Mouse (Mus musculus): Measurements from ENCODE around the gene Hist2h2aa2.

The Hist2h2aa2 gene

DNA sequence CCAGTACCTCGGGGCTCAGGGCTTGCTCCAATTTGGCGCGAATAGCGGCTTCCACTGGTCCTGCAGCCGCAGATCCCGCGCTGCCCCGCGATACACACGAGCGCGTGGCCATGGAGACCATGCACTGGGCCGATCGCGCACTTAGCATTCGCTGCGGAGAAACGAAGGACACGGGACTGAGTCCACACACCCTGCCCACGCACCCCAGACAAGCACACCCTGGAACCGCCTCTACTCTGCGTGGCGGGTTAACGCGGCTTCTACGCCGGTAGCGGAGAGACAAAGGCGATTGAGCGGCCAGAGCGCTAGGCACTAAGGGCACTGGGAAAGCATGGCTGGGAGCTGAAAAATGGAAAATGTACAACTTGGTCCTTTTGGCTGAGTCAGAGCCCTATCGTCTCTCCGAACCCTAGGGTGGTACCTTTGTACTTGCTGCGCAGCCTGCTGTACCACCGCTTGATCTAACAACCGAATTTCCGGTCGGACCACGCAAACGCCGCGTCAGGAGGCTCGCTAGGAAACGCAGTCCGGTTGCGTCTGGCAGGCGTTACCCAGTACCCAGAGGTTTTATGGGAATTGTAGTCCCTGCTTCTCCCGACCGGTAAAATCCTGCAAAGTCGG lies 42.8 kb downstream of the Hist2h2aa2 start:
- DNase-seq (ENCODE audit: low spot score) = peak; percentile 93

DNA sequence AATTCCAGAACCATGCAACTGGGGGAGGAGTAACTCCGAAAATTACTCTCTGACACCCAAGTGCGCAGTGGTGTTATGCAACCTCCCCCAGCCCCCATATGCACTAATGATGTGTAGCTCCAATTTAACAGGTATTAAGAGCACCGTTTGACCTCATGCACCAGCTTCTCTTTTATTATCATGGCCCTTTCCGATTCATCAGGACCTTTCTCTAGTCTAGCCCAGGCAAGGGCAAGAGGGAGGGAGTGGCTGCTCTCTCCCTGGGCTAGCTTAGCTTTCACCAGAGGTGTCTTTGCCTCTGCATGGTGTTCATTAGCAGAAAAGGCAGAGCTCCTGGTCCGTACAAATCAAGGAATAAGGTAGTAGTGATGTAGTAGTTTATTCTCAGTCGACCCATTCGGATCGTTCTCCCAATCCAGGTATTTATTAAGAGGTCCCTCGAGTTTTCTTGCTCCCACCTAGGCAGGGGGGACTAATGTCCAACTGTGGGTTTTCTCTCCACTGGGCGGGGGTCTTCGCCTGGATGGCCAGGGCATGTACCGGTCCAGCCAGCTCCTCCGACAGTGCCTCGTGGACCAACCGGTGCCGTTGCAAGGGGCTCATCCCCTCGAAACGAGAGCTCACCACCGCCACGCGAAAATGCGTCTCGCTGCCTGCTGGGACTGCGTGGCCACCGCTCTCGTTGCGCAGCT lies 43.5 kb downstream of the Hist2h2aa2 start:
- DNase-seq (ENCODE audit: low spot score) = no peak

DNA sequence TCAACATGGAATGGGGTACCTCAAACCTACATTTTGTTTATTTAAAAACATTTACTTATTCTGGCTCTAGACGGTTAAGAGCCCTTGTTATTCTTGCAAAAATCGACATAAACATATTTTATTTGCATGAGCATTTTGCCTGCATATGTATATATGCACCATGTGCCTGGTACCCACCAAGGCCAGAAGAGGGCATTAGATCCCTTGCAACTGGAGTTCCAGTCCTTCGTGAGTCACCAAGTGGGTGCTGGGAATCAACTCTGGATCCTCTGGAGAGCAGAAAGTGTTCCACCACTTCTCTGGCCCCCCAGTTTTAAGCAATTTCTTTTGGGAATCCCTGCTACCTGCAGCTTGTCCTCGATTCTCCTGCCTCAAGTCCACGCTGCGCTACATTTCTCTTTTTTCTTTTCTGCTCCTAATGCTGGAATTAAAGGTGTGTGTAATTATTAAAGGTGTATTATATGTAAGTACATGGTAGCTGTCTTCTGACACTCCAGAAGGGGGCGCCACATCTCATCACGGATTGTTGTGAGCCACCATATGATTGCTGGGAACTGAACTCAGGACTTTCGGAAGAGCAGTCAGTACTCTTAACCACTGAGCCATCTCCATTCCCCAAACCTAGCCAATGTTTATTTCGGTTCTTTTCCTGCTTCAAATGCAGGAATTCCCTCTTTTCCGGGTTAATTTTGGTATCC lies 44.3 kb downstream of the Hist2h2aa2 start:
- no peak for DNase-seq (ENCODE audit: low spot score)

DNA sequence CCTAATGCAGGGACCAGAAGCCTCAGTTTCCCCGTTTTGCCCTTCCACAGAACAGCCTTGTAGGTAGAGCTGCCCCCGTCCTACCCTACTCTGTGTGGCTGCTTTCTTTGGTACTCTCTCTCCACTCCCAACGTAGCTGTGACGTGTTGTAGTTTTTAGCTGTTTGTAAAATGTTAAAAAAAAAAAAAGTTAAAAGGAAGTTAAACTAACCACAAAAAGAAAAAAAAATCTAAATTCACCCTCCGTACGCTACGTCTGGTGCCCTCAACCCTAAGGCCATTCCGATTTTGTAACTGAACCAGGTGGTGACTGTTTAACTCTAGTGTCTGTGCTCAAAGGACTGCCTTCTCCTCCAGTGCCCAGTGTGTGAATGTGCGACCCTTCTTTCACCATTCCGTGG lies 45.1 kb downstream of the Hist2h2aa2 start:
- no peak for DNase-seq (ENCODE audit: low spot score)

DNA sequence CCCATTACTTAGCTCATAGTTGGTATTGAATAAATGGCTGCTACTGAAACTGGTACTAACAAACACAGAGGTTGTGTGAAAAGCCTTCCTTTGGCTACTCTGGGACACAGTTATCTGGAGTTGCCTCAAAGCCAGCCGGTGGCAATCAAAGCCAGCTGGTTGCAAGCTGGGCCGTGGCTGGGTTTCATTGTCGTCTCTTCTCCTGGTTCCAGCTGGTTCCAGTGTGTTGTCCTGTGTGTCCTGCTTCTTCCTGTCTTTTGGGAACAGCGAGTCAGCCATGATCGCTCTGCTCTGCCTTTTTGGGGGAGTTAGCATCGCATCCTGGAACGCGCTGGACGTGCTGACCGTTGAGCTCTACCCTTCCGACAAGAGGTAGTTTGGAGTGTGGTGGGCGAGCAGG lies 47.1 kb downstream of the Hist2h2aa2 start:
- no peak for DNase-seq (ENCODE audit: low spot score)
